ENCODE assay signal across 14 mouse cellular contexts in the genomic region with DNA sequence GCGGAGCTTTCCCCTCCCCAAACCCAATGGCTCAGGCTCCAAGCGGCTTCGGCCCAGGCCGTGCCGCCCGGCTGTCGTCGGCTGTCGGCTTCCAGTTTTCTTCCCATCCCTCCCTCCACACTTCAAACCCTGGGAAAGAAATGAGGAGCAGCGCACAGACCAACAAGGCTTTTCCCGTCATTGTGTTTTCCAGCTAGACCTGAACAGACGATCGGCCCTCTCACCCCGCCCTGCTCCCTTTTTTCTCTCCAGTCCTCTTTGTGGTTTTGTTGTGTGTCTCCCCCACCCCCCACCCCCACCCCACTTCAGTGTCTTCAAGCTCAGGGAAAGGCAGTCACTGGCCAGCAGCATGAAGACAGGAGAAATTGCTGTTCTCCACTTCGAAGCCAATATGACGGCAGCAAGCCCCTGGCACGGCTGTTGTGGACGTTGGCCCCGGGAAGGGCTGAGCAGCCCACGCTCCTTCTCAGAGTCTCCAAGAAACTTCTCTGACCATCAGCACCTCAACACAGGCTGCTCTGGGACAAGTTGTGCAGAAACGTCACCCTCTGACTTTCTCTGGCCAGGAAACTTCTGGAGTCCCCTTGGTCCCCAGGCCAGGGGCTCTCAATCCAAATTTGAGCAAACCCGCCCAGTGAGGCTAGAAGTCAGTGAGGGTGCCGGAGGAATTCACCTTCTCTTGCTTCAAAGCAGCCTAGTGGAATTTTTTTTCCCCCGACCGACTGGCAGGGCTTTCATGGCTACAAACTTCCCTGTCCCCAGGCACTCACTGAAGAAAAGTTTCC. TPM values are rescaled to one million over a fixed set of nuclear protein-coding genes. Genes with fewer than 3 reads are reported as not detected.
DNase-seq lines count a peak whose midpoint lies in the region; ATAC-seq lines count a peak whose summit lies in the region.
"Had no signal": no experiment of that assay in that cellular context is flagged by ENCODE, and none has a peak within 500 bp of the region (broad histone marks: within the 10 kb centered on the region; RNA-seq: fewer than 3 reads in every experiment).

No protein-coding gene starts in this region.

- H3K9ac ChIP-seq in kidney, embryonic 16.5 days (replicated peaks; ENCODE audit: low read length): no peak overlapping the region
- H3K9ac ChIP-seq in kidney, embryonic 14.5 days (ENCODE audit: low read depth, low read length): no peak overlapping the region; the same call in 1 of the 2 replicates
- H3K9ac ChIP-seq: liver, embryonic 15.5 days; neural tube, embryonic 13.5 days had no signal

- no peak overlapping the region for H3K4me3 ChIP-seq in kidney, embryonic 16.5 days (ENCODE audit: low read length)
- no peak overlapping the region for H3K4me3 ChIP-seq in kidney, embryonic 14.5 days (ENCODE audit: low read length)
- H3K4me3 ChIP-seq: layer of hippocampus, adult 2 months; liver, embryonic 15.5 days; neural tube, embryonic 13.5 days had no signal

- intact Hi-C loops in heart, postnatal 36 days (cut with DNase I): no loop called here
- intact Hi-C loops in left cerebral cortex, postnatal 10 days (cut with DNase I): no loop called here

- H3K27ac ChIP-seq in kidney, embryonic 16.5 days (ENCODE audit: low read length): no peak overlapping the region
- H3K27ac ChIP-seq in kidney, embryonic 14.5 days (ENCODE audit: low read depth, low read length): no peak overlapping the region
- H3K27ac ChIP-seq: layer of hippocampus, adult 2 months; liver, embryonic 15.5 days; neural tube, embryonic 13.5 days had no signal

- ATAC-seq in kidney, embryonic 16.5 days (ENCODE audit: low FRiP score, low TSS enrichment): no peak
- no peak for ATAC-seq in kidney, embryonic 14.5 days (ENCODE audit: low FRiP score, low TSS enrichment)

- H3K4me1 ChIP-seq in kidney, embryonic 16.5 days (ENCODE audit: insufficient read depth, low read length): peaks cover 11% of the 10 kb centered on the region
- 0 out of 2 replicates have a peak, but pooled peaks cover 5% of the 10 kb centered on the region for H3K4me1 ChIP-seq in kidney, embryonic 14.5 days (ENCODE audit: control insufficient read depth, insufficient read depth, low read length)
- H3K4me1 ChIP-seq: liver, embryonic 15.5 days had no signal

- no peaks in the 10 kb centered on the region for H3K36me3 ChIP-seq in kidney, embryonic 16.5 days (ENCODE audit: insufficient read depth, low read length)
- no peaks in the 10 kb centered on the region for H3K36me3 ChIP-seq in kidney, embryonic 14.5 days (ENCODE audit: control insufficient read depth, insufficient read depth, low read length)
- H3K36me3 ChIP-seq: liver, embryonic 15.5 days; neural tube, embryonic 13.5 days had no signal

- H3K4me2 ChIP-seq in kidney, embryonic 16.5 days (replicated peaks; ENCODE audit: low read depth, low read length): peak overlapping the region; percentile 14
- no peak overlapping the region; the same call in 1 of the 2 replicates for H3K4me2 ChIP-seq in kidney, embryonic 14.5 days (replicated peaks; ENCODE audit: low read depth, low read length)
- H3K4me2 ChIP-seq: liver, embryonic 15.5 days; neural tube, embryonic 13.5 days had no signal

- 37% methylated on average over 25 of the region's 25 CpGs for WGBS in kidney, embryonic 16.5 days
- 40% methylated on average over 25 of the region's 25 CpGs for WGBS in kidney, embryonic 14.5 days

- no peaks in the 10 kb centered on the region for H3K27me3 ChIP-seq in kidney, embryonic 16.5 days (ENCODE audit: insufficient read depth, low read length)
- H3K27me3 ChIP-seq in kidney, embryonic 14.5 days (ENCODE audit: control insufficient read depth, insufficient read depth, low read length): peaks cover 2% of the 10 kb centered on the region; the same call in 1 of the 2 replicates
- H3K27me3 ChIP-seq: CH12.LX had no signal

- DNase-seq in ZHBTc4 (ENCODE audit: low read depth, low spot score): peak; percentile 26
- peak; percentile 33 for DNase-seq in fibroblast of lung, adult 2 months (ENCODE audit: low read depth)
- peak; percentile 28 to 52 for DNase-seq in heart, postnatal 36 days
- DNase-seq in thymus, postnatal 14 days: no peak
- DNase-seq in thymus, postnatal 36 days: no peak
- no peak for DNase-seq in left cerebral cortex, postnatal 10 days (ENCODE audit: extremely low spot score in 1 of 2, low spot score in 2 of 2)
- DNase-seq: cerebellum, adult 9-11 months had no signal

- no peaks in the 10 kb centered on the region; the same call in 1 of the 2 replicates for H3K9me3 ChIP-seq in kidney, embryonic 16.5 days (ENCODE audit: low read length)
- no peaks in the 10 kb centered on the region for H3K9me3 ChIP-seq in kidney, embryonic 14.5 days (ENCODE audit: control insufficient read depth, low read length)
- H3K9me3 ChIP-seq: liver, embryonic 15.5 days; neural tube, embryonic 13.5 days had no signal

RNA-seq across cellular contexts. Expression of a gene that starts 35.6 kb away (rescaled TPM):
- polyA plus RNA-seq in kidney, embryonic 16.5 days (2015; fragmentation: Nextera tagmentation; extraction: Ambion mirVana): 7.2 and 7.9 TPM in 2 replicates
- 7.2 and 8.3 TPM in 2 replicates for polyA plus RNA-seq in kidney, embryonic 14.5 days (2014; fragmentation: Nextera tagmentation; extraction: Ambion mirVana)
- total RNA-seq in heart, postnatal 36 days (2021): 10 to 100 TPM; 28.1 to 29.4 TPM
- total RNA-seq in left cerebral cortex, postnatal 10 days (2021): 10 to 100 TPM; 28.7 to 33.3 TPM

RNA-seq across cellular contexts. Expression of a gene that starts 47.0 kb away (rescaled TPM):
- 13.0 and 15.5 TPM in 2 replicates for polyA plus RNA-seq in kidney, embryonic 16.5 days (2015; fragmentation: Nextera tagmentation; extraction: Ambion mirVana)
- polyA plus RNA-seq in kidney, embryonic 14.5 days (2014; fragmentation: Nextera tagmentation; extraction: Ambion mirVana): 25.1 and 29.3 TPM in 2 replicates
- total RNA-seq in heart, postnatal 36 days (2021): not detected
- not detected for total RNA-seq in left cerebral cortex, postnatal 10 days (2021)
- total RNA-seq: adrenal gland, adult 18-20 months; CH12.LX; layer of hippocampus, adult 2 months had no signal
- polyA plus RNA-seq: liver, embryonic 15.5 days; neural tube, embryonic 13.5 days had no signal

RNA-seq across cellular contexts. Expression of a gene that starts 53.7 kb away (rescaled TPM):
- polyA plus RNA-seq in kidney, embryonic 16.5 days (2015; fragmentation: Nextera tagmentation; extraction: Ambion mirVana): 16.3 and 18.1 TPM in 2 replicates
- 21.4 and 111 TPM in 2 replicates for polyA plus RNA-seq in kidney, embryonic 14.5 days (2014; fragmentation: Nextera tagmentation; extraction: Ambion mirVana)
- 10 to 100 TPM; 15.0 to 15.9 TPM for total RNA-seq in heart, postnatal 36 days (2021)
- total RNA-seq in left cerebral cortex, postnatal 10 days (2021): 10 to 100 TPM in 1 of 2 experiments, 1 to 10 TPM in 1; 9.7 to 11.1 TPM

Comparison
In these comparisons a context has a peak if more than half of its experiments do, and no peak if none do; other contexts are left out.
1. DNase-seq: peak in ZHBTc4 (single experiment), fibroblast of lung, adult 2 months (single experiment) and heart, postnatal 36 days (2 of 2); none in thymus, postnatal 14 days (single experiment), thymus, postnatal 36 days (0 of 2) and left cerebral cortex, postnatal 10 days (0 of 2).